Mouse (Mus musculus) left cerebral cortex, adult 2 months (tissue): ENCODE results near the gene Cldn22. TPM values are rescaled to one million over a fixed set of nuclear protein-coding genes. Genes with fewer than 3 reads are reported as not detected.
A peak's percentile ranks its signal among the peaks of the same experiment; 100 is the strongest.

Experiments used
- DNase-seq, 2 experiments: peaks; one replicate each; pipeline ENCODE4 v3.0.0; 2021 to 2022; ENCODE audit warnings: low spot score in 2 of 2, mixed read lengths in 1 of 2; ENCODE audit errors: extremely low spot score in 1 of 2
- H3K27ac ChIP-seq: fragments of 200-600 bp; 2 replicates; pipeline ENCODE4 v1.8.1; 2022
- H3K4me3 ChIP-seq: fragments of 200-600 bp; 2 replicates; pipeline ENCODE4 v1.8.1; 2022
- CTCF ChIP-seq: fragments of 200-600 bp; IDR thresholded peaks from 2 replicates; pipeline ENCODE4 v1.8.1; 2022; ENCODE audit warnings: antibody characterized with exemption, mild to moderate bottlenecking, moderate library complexity
- intact Hi-C: fragments of 180-260 bp; cut with DNase I; formaldehyde crosslinking; loops from one replicate; pipeline ENCODE4 v1.15.1; 2025
- long read RNA-seq, 2 experiments: library from polyadenylated mRNA; stranded (forward); transcript quantifications; one replicate each; pipeline ENCODE4 v2.0.0; 2021; ENCODE audit warnings: borderline mapping rate in 2 of 2
- total RNA-seq, 2 experiments: library from RNA; stranded (reverse); gene quantifications; 2 replicates each; pipeline ENCODE4 v1.2.3; 2021

The Cldn22 gene
- total RNA-seq = under 1 TPM in 1 of 2 experiments, not detected in 1; 0.58 TPM
- long read RNA-seq, experiment 1 = 0 reads
- long read RNA-seq, experiment 2 = 0 reads

- Histone ChIP-seq H3K4me3 (no peak within 1 kb of the TSS), H3K27ac (peak within 1 kb of the TSS; percentile 29; the same call in 1 of the 2 replicates)
- no peak for TF ChIP-seq CTCF
- DNase-seq = no peak
- intact Hi-C loops = no loop called here
These were observed at the start of gene Cldn22 for GRCm38 (mm10) chr8:47824182-47824581. TSS of gene Cldn22 (plus strand) at chr8:47824482.

- no peak for TF ChIP-seq CTCF
- H3K4me3 ChIP-seq = no peak overlapping the region
- intact Hi-C loops = no loop called here
- DNase-seq = no peak
- H3K27ac ChIP-seq = no peak overlapping the region
These were observed 46.9 kb upstream of the Cldn22 start for GRCm38 (mm10) chr8:47777415-47777814.

- TF ChIP-seq CTCF = no peak
- H3K4me3 ChIP-seq = no peak overlapping the region
- intact Hi-C loops = no loop called here
- DNase-seq = no peak
- H3K27ac ChIP-seq = no peak overlapping the region; the same call in 1 of the 2 replicates
These were observed 44.7 kb upstream of the Cldn22 start for GRCm38 (mm10) chr8:47779589-47779988.

GRCm38 (mm10) chr8:47781881-47782280 is 42.4 kb upstream of the Cldn22 start:
- no peak for TF ChIP-seq CTCF
- intact Hi-C loops = no loop called here
- H3K27ac ChIP-seq = peak overlapping the region; percentile 77

GRCm38 (mm10) chr8:47783544-47783943 is 40.7 kb upstream of the Cldn22 start:
- DNase-seq = no peak
- intact Hi-C loops = no loop called here
- no peak for TF ChIP-seq CTCF
- peak overlapping the region; percentile 88 for H3K27ac ChIP-seq
- H3K4me3 ChIP-seq = no peak overlapping the region

More at GRCm38 (mm10) chr8:47781881-47782280, 42.4 kb upstream of the Cldn22 start:
- no peak overlapping the region for H3K4me3 ChIP-seq
- no peak for DNase-seq

GRCm38 (mm10) chr8:47783944-47784343 is 40.3 kb upstream of the Cldn22 start:
- TF ChIP-seq CTCF = no peak
- intact Hi-C loops = no loop called here
- peak overlapping the region; percentile 88 for H3K27ac ChIP-seq
- DNase-seq = peak in 1 of 2 experiments; percentile 22
- H3K4me3 ChIP-seq = no peak overlapping the region

- TF ChIP-seq CTCF = no peak
- intact Hi-C loops = no loop called here
- DNase-seq = no peak
- Histone ChIP-seq H3K27ac (peak overlapping the region; percentile 88), H3K4me3 (no peak overlapping the region)
These were observed 39.8 kb upstream of the Cldn22 start for GRCm38 (mm10) chr8:47784436-47784835.

GRCm38 (mm10) chr8:47786323-47786722 is 38.0 kb upstream of the Cldn22 start:
- TF ChIP-seq CTCF = no peak
- no peak overlapping the region for H3K27ac ChIP-seq
- intact Hi-C loops = no loop called here
- no peak overlapping the region for H3K4me3 ChIP-seq
- DNase-seq = no peak

- no peak for DNase-seq
- intact Hi-C loops = no loop called here
- no peak for TF ChIP-seq CTCF
- Histone ChIP-seq H3K27ac (no peak overlapping the region), H3K4me3 (no peak overlapping the region)
These were observed 36.6 kb upstream of the Cldn22 start for GRCm38 (mm10) chr8:47787705-47788104.

- no peak for TF ChIP-seq CTCF
- intact Hi-C loops = no loop called here
- Histone ChIP-seq H3K27ac (no peak overlapping the region), H3K4me3 (no peak overlapping the region)
- DNase-seq = no peak
These were observed 32.3 kb upstream of the Cldn22 start for GRCm38 (mm10) chr8:47791986-47792385.

GRCm38 (mm10) chr8:47799438-47799837 is 24.8 kb upstream of the Cldn22 start:
- H3K27ac ChIP-seq = no peak overlapping the region
- DNase-seq = no peak
- intact Hi-C loops = no loop called here
- no peak for TF ChIP-seq CTCF
- H3K4me3 ChIP-seq = no peak overlapping the region

- H3K27ac ChIP-seq = no peak overlapping the region
- DNase-seq = no peak
- intact Hi-C loops = no loop called here
- no peak for TF ChIP-seq CTCF
- no peak overlapping the region for H3K4me3 ChIP-seq
These were observed 21.9 kb upstream of the Cldn22 start for GRCm38 (mm10) chr8:47802349-47802748.

GRCm38 (mm10) chr8:47804262-47804661 is 20.0 kb upstream of the Cldn22 start:
- Histone ChIP-seq H3K27ac (no peak overlapping the region), H3K4me3 (no peak overlapping the region)
- TF ChIP-seq CTCF = no peak
- intact Hi-C loops = no loop called here
- no peak for DNase-seq
